Mouse (Mus musculus) bone marrow, adult 2 months (tissue): Measurements from ENCODE around the gene Tulp2.

Experiments used
- CTCF ChIP-seq: fragments of 200-500 bp; IDR thresholded peaks from 2 replicates; pipeline ENCODE4 v1.5.1; 2011; ENCODE audit warnings: low read length, control low read depth; ENCODE audit not compliant: control insufficient read depth, insufficient read depth
- POLR2A ChIP-seq: fragments of 200-500 bp; IDR thresholded peaks from 2 replicates; pipeline ENCODE4 v1.6.1; 2011; ENCODE audit warnings: low read depth, mild to moderate bottlenecking, control low read depth, low read length, borderline replicate concordance; ENCODE audit not compliant: control insufficient read depth

DNA sequence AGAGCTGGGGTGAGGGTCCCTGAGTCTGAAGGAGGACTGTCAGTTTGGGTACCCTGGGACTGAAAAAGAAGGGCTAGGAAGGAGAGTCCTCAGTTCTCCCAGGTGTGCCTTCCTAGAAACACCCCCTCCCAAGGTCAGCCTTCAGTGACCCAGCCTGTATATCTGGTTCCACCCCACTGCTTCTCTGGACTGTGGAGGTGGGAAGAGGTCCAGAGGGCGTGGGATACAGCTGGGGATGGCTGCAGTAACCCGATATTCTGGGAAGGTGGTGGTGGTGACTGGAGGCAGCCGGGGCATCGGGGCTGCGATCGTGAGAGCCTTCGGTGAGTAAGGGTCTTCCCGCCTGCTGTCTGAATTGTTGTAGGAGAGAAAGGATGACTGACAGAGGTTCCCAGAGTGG is 73.1 kb downstream of the Tulp2 start, which contains the start of gene Hsd17b14:
- TF ChIP-seq POLR2A: no peak
- no peak for TF ChIP-seq CTCF
